Mouse (Mus musculus): ENCODE measurements at regions not wholly inside any gene's neighbourhood (a gene's known extent, or its start where the extent isn't known, plus 50 kb on each side); places are given as distances from the start of the nearest gene placed in this dataset.
A peak's percentile ranks its signal among the peaks of the same experiment; 100 is the strongest.

DNA sequence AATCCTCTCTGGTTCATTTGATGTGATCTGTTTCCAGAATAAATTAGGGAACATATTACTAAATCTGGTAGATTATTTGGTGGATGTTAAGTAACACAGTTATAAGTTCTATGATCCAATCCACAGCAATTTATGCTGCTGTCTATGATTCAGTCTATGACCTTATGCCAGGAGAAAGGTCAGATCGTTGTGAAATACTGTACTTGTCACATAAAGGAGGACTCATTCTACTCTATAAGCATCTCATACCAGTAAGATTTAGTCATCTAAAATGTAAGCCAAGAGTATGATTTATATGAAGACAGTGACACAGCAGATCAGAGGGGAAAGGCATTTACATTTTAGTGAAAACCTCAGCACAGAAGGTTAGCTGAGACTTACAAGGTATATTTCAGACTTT, 1677.5 kb upstream of the Pcdh10 start:
- no peak for DNase-seq (ENCODE audit: extremely low spot score, low spot score)

DNA sequence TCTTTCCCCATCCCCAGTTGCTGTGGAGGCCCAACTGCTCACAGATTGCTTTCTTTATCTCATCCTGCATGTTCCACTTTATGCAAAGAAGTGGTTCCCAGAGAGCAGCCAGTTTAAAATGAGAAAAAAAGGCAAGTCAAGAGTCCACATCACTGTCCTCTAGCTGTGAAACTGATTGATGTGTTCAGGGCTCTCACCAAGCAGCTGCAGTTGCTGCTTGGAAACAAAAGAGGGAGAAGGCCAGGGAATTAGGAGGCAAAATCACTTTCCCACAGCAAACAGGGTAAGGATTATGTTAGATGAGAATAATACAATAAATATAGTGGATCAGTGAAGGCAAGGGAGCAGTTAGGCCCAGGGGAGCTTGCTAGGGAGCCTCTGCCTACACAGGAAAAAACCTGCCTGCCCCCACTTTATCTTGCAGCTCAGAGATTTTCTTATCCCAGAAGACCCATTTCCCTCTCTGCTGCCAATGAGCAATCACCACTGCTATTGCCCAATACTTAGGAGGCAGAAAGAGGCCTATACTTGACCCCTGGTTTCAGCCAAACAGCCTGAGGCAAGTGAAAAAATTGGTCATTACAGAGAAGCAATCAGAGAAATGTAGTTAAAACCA, 1658.3 kb upstream of the Pcdh10 start:
- peak; percentile 16 for DNase-seq (ENCODE audit: extremely low spot score, low spot score)

Measured in neural tube, embryonic 10.5 days (tissue).